Mouse (Mus musculus) midbrain, embryonic 14.5 days (tissue): ENCODE data around the gene Ppil6. TPM values are rescaled to one million over a fixed set of nuclear protein-coding genes. Genes with fewer than 3 reads are reported as not detected.

Source experiments
- ATAC-seq: fragments of 200-750 bp; cut with Nextera tagmentation; 2 replicates; pipeline ENCODE4 v1.8.0; 2017; ENCODE audit warnings: moderate number of reproducible peaks, moderate library complexity; ENCODE audit not compliant: low FRiP score, low TSS enrichment
- DNase-seq: peaks from one replicate; pipeline ENCODE4 v3.0.0-alpha.2; 2015
- H3K27ac ChIP-seq: fragments of 300-500 bp; sonication (generic); replicated peaks from 2 replicates; pipeline ENCODE4 v1.5.1; 2014; ENCODE audit warnings: mild to moderate bottlenecking, low read depth, low read length, moderate library complexity
- H3K27me3 ChIP-seq: fragments of 300-500 bp; sonication (generic); 2 replicates; pipeline ENCODE4 v1.6.1; 2014; ENCODE audit warnings: low read length, control low read depth, mixed read lengths; ENCODE audit not compliant: control insufficient read depth, insufficient read depth
- H3K36me3 ChIP-seq: fragments of 300-500 bp; sonication (generic); 2 replicates; pipeline ENCODE4 v1.6.1; 2014; ENCODE audit warnings: low read length, control low read depth; ENCODE audit not compliant: control insufficient read depth, insufficient read depth
- H3K4me1 ChIP-seq: fragments of 300-500 bp; sonication (generic); 2 replicates; pipeline ENCODE4 v1.6.1; 2014; ENCODE audit warnings: mild to moderate bottlenecking, antibody characterized with exemption, low read length, control low read depth; ENCODE audit not compliant: control insufficient read depth, insufficient read depth
- H3K4me2 ChIP-seq: fragments of 300-500 bp; sonication (generic); 2 replicates; pipeline ENCODE4 v1.6.1; 2014; ENCODE audit warnings: mild to moderate bottlenecking, low read length, moderate library complexity
- H3K4me3 ChIP-seq: fragments of 300-500 bp; sonication (generic); replicated peaks from 2 replicates; pipeline ENCODE4 v1.5.1; 2014; ENCODE audit warnings: low read depth, low read length
- H3K9ac ChIP-seq: fragments of 300-500 bp; sonication (generic); replicated peaks from 2 replicates; pipeline ENCODE4 v1.6.1; 2014; ENCODE audit warnings: mild to moderate bottlenecking, low read length, moderate library complexity
- H3K9me3 ChIP-seq: fragments of 300-500 bp; sonication (generic); 2 replicates; pipeline ENCODE4 v1.6.1; 2016; ENCODE audit warnings: low read length, control low read depth, mixed read lengths; ENCODE audit not compliant: control insufficient read depth
- WGBS: fragments of 180-500 bp; shearing (Covaris S2); extraction: QIAGEN DNeasy Blood & Tissue Kit; methylation state at CpG from one replicate; pipeline ENCODE4 v1.1.7; 2014; 5-methylcytosine and 5-hydroxymethylcytosine counted together
- polyA plus RNA-seq: library from polyadenylated mRNA; unstranded; fragments of >200 nt; fragmentation: Nextera tagmentation; extraction: Ambion mirVana; gene quantifications from 2 replicates; pipeline ENCODE4 v1.2.1, GENCODE M21; 2014

Ppil6 gene
- 1.3 and 1.7 TPM in 2 replicates for polyA plus RNA-seq

- ATAC-seq: peak; percentile 92
- peak; percentile 95 for DNase-seq
- Histone ChIP-seq H3K27me3 (no peaks in the 10 kb centered on the region), H3K27ac (0 out of 2 replicates have a peak within 1 kb of the TSS, but pooled peaks have one; percentile 13), H3K9me3 (no peaks in the 10 kb centered on the region), H3K36me3 (peaks cover 22% of the 10 kb centered on the region), H3K4me3 (peak within 1 kb of the TSS; percentile 52), H3K4me1 (peaks cover 17% of the 10 kb centered on the region), H3K9ac (peak within 1 kb of the TSS; percentile 69), H3K4me2 (peak within 1 kb of the TSS; percentile 93)
- WGBS: 2% methylated on average over 46 of the region's 50 CpGs
Observed at GRCm38 (mm10) chr10:41489708-41490517, at the start of gene Ppil6, which contains the start of gene Smpd2. Gene Ppil6, plus strand, starts transcription at chr10:41490439. Gene Smpd2, minus strand, starts transcription at chr10:41490369.

GRCm38 (mm10) chr10:41448216-41448615, 42.0 kb upstream of the Ppil6 start:
- H3K36me3 ChIP-seq: 0 out of 2 replicates have a peak, but pooled peaks cover 10% of the 10 kb centered on the region
- no peak for ATAC-seq
- no peak overlapping the region for H3K27ac ChIP-seq
- WGBS: 90% methylated on average over 1 of the region's 1 CpGs
- DNase-seq: no peak
- no peaks in the 10 kb centered on the region for H3K27me3 ChIP-seq
- H3K9ac ChIP-seq: no peak overlapping the region
- no peaks in the 10 kb centered on the region for H3K9me3 ChIP-seq
- H3K4me1 ChIP-seq: peaks cover 22% of the 10 kb centered on the region
- no peak overlapping the region for H3K4me2 ChIP-seq
- H3K4me3 ChIP-seq: no peak overlapping the region

- peak; percentile 75 for ATAC-seq
- 7% methylated on average over 14 of the region's 14 CpGs for WGBS
Observed at GRCm38 (mm10) chr10:41449684-41450083, 40.6 kb upstream of the Ppil6 start.

DNA sequence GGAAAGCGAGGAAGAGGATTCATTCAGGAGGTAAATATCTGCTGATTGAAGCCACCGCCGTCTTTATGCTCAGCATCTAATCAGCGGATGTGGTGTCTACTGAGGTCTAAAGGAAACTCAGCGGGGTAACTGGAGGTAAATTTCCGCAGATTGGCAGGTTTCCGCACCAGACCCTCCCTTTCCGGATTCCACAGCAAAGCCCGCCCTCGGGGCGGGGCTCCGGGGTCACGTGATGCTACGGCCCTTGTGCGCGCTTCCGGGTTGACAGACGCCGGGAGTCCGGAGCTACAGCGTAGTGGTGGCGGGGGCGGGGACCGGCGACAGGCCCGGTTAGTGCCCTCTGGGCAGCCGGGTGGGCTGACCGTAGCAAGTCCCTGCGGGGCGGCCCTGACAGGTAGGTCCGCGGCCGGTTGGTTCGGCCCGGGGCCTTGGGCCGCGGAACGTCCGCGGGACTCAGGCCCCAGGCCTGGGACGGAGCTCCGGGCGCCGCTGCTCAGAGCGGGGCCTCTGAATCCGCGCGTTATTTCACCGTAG, 40.0 kb upstream of the Ppil6 start, which contains the start of gene Zbtb24:
Gene Zbtb24 (plus strand): TSS at position 247 of the 534 bp plus-strand sequence.
- Histone ChIP-seq H3K4me1 (peaks cover 26% of the 10 kb centered on the region), H3K9me3 (no peaks in the 10 kb centered on the region), H3K4me2 (peak within 1 kb of the TSS; percentile 82), H3K9ac (peak within 1 kb of the TSS; percentile 80), H3K4me3 (peak within 1 kb of the TSS; percentile 88), H3K27me3 (no peaks in the 10 kb centered on the region), H3K27ac (peak within 1 kb of the TSS; percentile 82), H3K36me3 (peaks cover 24% of the 10 kb centered on the region)
- DNase-seq (peak; percentile 99), ATAC-seq (peak; percentile 95)
- WGBS: under 1% methylated on average over 49 of the region's 49 CpGs

More at GRCm38 (mm10) chr10:41449684-41450083, 40.6 kb upstream of the Ppil6 start:
- Histone ChIP-seq H3K27ac (peak overlapping the region; percentile 82), H3K4me3 (peak overlapping the region; percentile 88), H3K9ac (peak overlapping the region; percentile 80), H3K4me1 (peaks cover 26% of the 10 kb centered on the region), H3K4me2 (peak overlapping the region; percentile 82), H3K9me3 (no peaks in the 10 kb centered on the region), H3K27me3 (no peaks in the 10 kb centered on the region), H3K36me3 (0 out of 2 replicates have a peak, but pooled peaks cover 19% of the 10 kb centered on the region)
- DNase-seq: peak; percentile 68

- Histone ChIP-seq H3K9ac (peak overlapping the region; percentile 80), H3K27me3 (no peaks in the 10 kb centered on the region), H3K36me3 (peaks cover 31% of the 10 kb centered on the region), H3K4me3 (peak overlapping the region; percentile 88), H3K4me2 (peak overlapping the region; percentile 82), H3K9me3 (no peaks in the 10 kb centered on the region), H3K4me1 (peaks cover 26% of the 10 kb centered on the region), H3K27ac (no peak overlapping the region)
- no peak for DNase-seq
- ATAC-seq: peak; percentile 24; the same call in 1 of the 2 replicates
- WGBS: 58% methylated on average over 18 of the region's 18 CpGs
Observed at GRCm38 (mm10) chr10:41450780-41451522, 39.3 kb upstream of the Ppil6 start.

- Histone ChIP-seq H3K4me2 (no peak overlapping the region), H3K27me3 (no peaks in the 10 kb centered on the region), H3K4me1 (peaks cover 26% of the 10 kb centered on the region), H3K4me3 (no peak overlapping the region), H3K9ac (no peak overlapping the region), H3K27ac (no peak overlapping the region), H3K9me3 (no peaks in the 10 kb centered on the region), H3K36me3 (peaks cover 38% of the 10 kb centered on the region)
- 93% methylated on average over 9 of the region's 9 CpGs for WGBS
- DNase-seq (no peak), ATAC-seq (no peak)
Observed at GRCm38 (mm10) chr10:41451656-41452055, 38.6 kb upstream of the Ppil6 start.

DNA sequence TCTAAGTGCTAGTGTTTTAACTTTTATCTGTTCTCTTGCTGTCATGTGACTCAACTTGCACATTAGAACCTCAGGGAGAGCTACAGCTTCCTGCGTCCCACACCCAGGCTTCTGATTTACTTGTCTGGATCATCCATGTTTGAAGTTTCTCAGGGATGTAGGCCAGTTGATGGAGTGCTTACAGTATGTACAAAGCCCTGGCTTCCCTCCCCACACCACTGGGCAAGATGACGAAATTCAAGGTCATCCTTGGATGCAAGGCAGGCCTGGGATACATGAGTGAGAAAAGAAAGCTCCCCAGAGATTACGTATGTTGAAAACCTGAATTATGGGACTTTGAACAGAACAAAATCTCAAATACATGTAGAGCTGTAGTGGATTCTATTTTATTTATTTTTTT, 37.4 kb upstream of the Ppil6 start:
- H3K9ac ChIP-seq: no peak overlapping the region
- no peaks in the 10 kb centered on the region for H3K9me3 ChIP-seq
- WGBS: 94% methylated on average over 3 of the region's 3 CpGs
- H3K27ac ChIP-seq: no peak overlapping the region
- H3K36me3 ChIP-seq: peaks cover 45% of the 10 kb centered on the region
- no peak for DNase-seq
- ATAC-seq: no peak
- H3K27me3 ChIP-seq: no peaks in the 10 kb centered on the region
- peaks cover 26% of the 10 kb centered on the region for H3K4me1 ChIP-seq
- no peak overlapping the region for H3K4me2 ChIP-seq
- H3K4me3 ChIP-seq: no peak overlapping the region

GRCm38 (mm10) chr10:41459990-41460389, 30.2 kb upstream of the Ppil6 start:
- Histone ChIP-seq H3K4me3 (no peak overlapping the region), H3K4me2 (no peak overlapping the region), H3K36me3 (peaks cover 65% of the 10 kb centered on the region), H3K9me3 (no peaks in the 10 kb centered on the region), H3K27ac (no peak overlapping the region), H3K27me3 (no peaks in the 10 kb centered on the region), H3K9ac (no peak overlapping the region), H3K4me1 (no peaks in the 10 kb centered on the region)
- 86% methylated on average over 4 of the region's 4 CpGs for WGBS
- DNase-seq: no peak
- ATAC-seq: no peak
